Mouse (Mus musculus) liver, adult 2 months (tissue): ENCODE results near the gene Elovl2. TPM values are rescaled to one million over a fixed set of nuclear protein-coding genes. Genes with fewer than 3 reads are reported as not detected.

Source experiments
- DNase-seq: peaks from one replicate; pipeline ENCODE4 v3.0.0-alpha.2; 2011; ENCODE audit warnings: low read depth, low spot score; ENCODE audit errors: extremely low read depth
- H3K27ac ChIP-seq: fragments of 200-500 bp; replicated peaks from 2 replicates; pipeline ENCODE4 v1.5.1; 2012; ENCODE audit warnings: low read depth, mild to moderate bottlenecking, control low read depth, inconsistent platforms, low read length; ENCODE audit not compliant: insufficient read depth
- H3K27me3 ChIP-seq: fragments of 200-500 bp; 2 replicates; pipeline ENCODE4 v1.6.1; 2012; ENCODE audit warnings: mild to moderate bottlenecking, moderate library complexity, low read length, inconsistent platforms; ENCODE audit not compliant: control insufficient read depth, insufficient read depth
- H3K36me3 ChIP-seq: fragments of 200-500 bp; 2 replicates; pipeline ENCODE4 v1.6.1; 2012; ENCODE audit warnings: low read length, inconsistent platforms; ENCODE audit not compliant: control insufficient read depth, insufficient read depth
- H3K4me1 ChIP-seq: fragments of 200-500 bp; 2 replicates; pipeline ENCODE4 v1.6.1; 2011; ENCODE audit warnings: low read length; ENCODE audit not compliant: control insufficient read depth, insufficient read depth
- H3K4me3 ChIP-seq: fragments of 200-500 bp; 2 replicates; pipeline ENCODE4 v1.5.1; 2011; ENCODE audit warnings: low read depth, mild to moderate bottlenecking, control low read depth, low read length, moderate library complexity; ENCODE audit not compliant: insufficient read depth
- H3K79me2 ChIP-seq: fragments of 200-500 bp; 2 replicates; pipeline ENCODE4 v1.6.1; 2012; ENCODE audit warnings: inconsistent platforms, mild to moderate bottlenecking, low read length, moderate library complexity; ENCODE audit not compliant: control insufficient read depth, insufficient read depth
- H3K9ac ChIP-seq: fragments of 200-500 bp; 2 replicates; pipeline ENCODE4 v1.6.1; 2012; ENCODE audit warnings: low read depth, mild to moderate bottlenecking, control low read depth, inconsistent platforms, low read length
- CTCF ChIP-seq: fragments of 200-500 bp; IDR thresholded peaks from 2 replicates; pipeline ENCODE4 v1.5.1; 2011; ENCODE audit warnings: low read depth, low read length, control low read depth
- POLR2A ChIP-seq: fragments of 200-500 bp; IDR thresholded peaks from 2 replicates; pipeline ENCODE4 v1.6.1; 2011; ENCODE audit warnings: low read length, control low read depth; ENCODE audit not compliant: insufficient read depth; ENCODE audit errors: extremely low read depth
- WGBS: fragments of 180-500 bp; shearing (Covaris S2); methylation state at CpG from one replicate; pipeline ENCODE4 v1.1.7; 2018; 5-methylcytosine and 5-hydroxymethylcytosine counted together
- polyA plus RNA-seq: library from polyadenylated mRNA; depleted of rRNA; stranded (reverse); fragments of >200 nt; gene quantifications from 2 replicates; pipeline ENCODE4 v1.2.3, GENCODE M21; 2012; rRNA removed
- total RNA-seq: library from RNA; depleted of rRNA; stranded (reverse); fragments of >200 nt; gene quantifications from 2 replicates; pipeline ENCODE4 v1.2.3, GENCODE M21; 2014; rRNA removed

The Elovl2 gene
- total and polyA plus RNA-seq, 2 experiments = 182 to 287 TPM

GRCm38 (mm10) chr13:41153146-41153545, 67.1 kb downstream of the Elovl2 start:
- TF ChIP-seq CTCF = no peak
- no peak for TF ChIP-seq POLR2A
- WGBS = 78% methylated on average over 11 of the region's 11 CpGs

DNA sequence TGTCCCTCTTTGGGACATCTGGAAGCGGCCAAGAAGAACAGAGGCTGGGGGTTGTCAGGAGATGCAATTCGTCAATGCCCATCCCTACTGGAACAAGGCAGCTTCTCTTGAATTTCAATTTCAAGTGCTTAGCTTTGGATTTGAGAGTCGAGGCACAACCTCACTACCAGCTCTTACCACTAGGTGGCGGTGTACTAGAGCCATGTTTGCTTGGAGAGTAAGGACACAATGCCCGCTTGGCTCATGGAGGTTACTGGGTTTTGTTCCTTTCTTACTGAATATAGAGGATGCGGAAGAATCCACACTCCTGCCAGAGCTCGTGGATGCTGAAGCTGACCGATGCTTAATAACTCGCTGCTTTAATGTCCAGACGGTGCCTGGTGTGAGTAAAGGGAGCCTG, 73.9 kb downstream of the Elovl2 start:
- WGBS = 65% methylated on average over 10 of the region's 10 CpGs
- H3K79me2 ChIP-seq = no peaks in the 10 kb centered on the region
- DNase-seq = peak; percentile 77

More at GRCm38 (mm10) chr13:41153146-41153545, 67.1 kb downstream of the Elovl2 start:
- Histone ChIP-seq H3K27me3 (no peaks in the 10 kb centered on the region), H3K4me1 (peaks cover 3% of the 10 kb centered on the region; the same call in 1 of the 2 replicates), H3K27ac (no peak overlapping the region), H3K79me2 (no peaks in the 10 kb centered on the region), H3K36me3 (no peaks in the 10 kb centered on the region), H3K9ac (no peak overlapping the region), H3K4me3 (no peak overlapping the region)
- DNase-seq = no peak

GRCm38 (mm10) chr13:41145433-41145970, 74.7 kb downstream of the Elovl2 start:
- H3K27me3 ChIP-seq = no peaks in the 10 kb centered on the region
- peaks cover 3% of the 10 kb centered on the region; the same call in 1 of the 2 replicates for H3K4me1 ChIP-seq
- no peak overlapping the region for H3K4me3 ChIP-seq
- no peaks in the 10 kb centered on the region for H3K36me3 ChIP-seq
- WGBS = 84% methylated on average over 6 of the region's 6 CpGs
- H3K9ac ChIP-seq = no peak overlapping the region
- no peaks in the 10 kb centered on the region for H3K79me2 ChIP-seq
- no peak for DNase-seq
- H3K27ac ChIP-seq = no peak overlapping the region
- TF ChIP-seq CTCF (no peak), POLR2A (no peak)

More for the DNA sequence above, 73.9 kb downstream of the Elovl2 start:
- Histone ChIP-seq H3K27me3 (no peaks in the 10 kb centered on the region), H3K4me3 (no peak overlapping the region), H3K36me3 (no peaks in the 10 kb centered on the region), H3K27ac (no peak overlapping the region), H3K4me1 (peaks cover 3% of the 10 kb centered on the region; the same call in 1 of the 2 replicates), H3K9ac (no peak overlapping the region)
- TF ChIP-seq POLR2A = no peak
- TF ChIP-seq CTCF = peak; percentile 65

DNA sequence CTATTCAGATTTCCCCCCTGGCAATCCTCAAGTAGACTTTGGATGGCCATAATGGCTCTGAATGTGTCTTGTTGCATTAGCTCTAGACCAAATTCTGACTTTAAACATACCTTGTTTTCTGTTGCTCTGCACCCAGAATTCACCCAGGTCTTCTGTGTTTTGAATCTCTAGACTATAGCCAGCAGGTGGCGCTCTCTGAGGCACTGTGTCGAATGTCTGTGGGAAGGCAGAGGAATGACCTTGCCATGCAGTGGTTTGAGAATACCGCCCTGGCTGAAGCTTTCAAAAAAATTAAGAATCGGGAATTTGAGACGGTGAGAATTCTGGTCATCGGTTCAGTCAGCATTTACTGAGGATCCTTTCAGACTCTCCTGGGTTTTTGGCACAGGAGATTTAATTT, 85.3 kb downstream of the Elovl2 start:
- peak; percentile 57 for DNase-seq
- TF ChIP-seq POLR2A = no peak
- TF ChIP-seq CTCF = peak; percentile 83
- H3K9ac ChIP-seq = no peak overlapping the region
- H3K4me3 ChIP-seq = no peak overlapping the region
- no peak overlapping the region for H3K27ac ChIP-seq
- WGBS = 5% methylated on average over 6 of the region's 6 CpGs
- no peaks in the 10 kb centered on the region for H3K4me1 ChIP-seq
- no peaks in the 10 kb centered on the region for H3K36me3 ChIP-seq
- H3K27me3 ChIP-seq = no peaks in the 10 kb centered on the region; the same call in 1 of the 2 replicates
- H3K79me2 ChIP-seq = no peaks in the 10 kb centered on the region

Other genes with a start within 250 kb of the Elovl2 start
- 28.9 and 35.5 TPM in 2 replicates for gene Pak1ip1, start 219.4 kb downstream of the Elovl2 start, total RNA-seq
- 33.4 and 34.2 TPM in 2 replicates for gene Pak1ip1, start 219.4 kb downstream of the Elovl2 start, polyA plus RNA-seq
- gene Tmem14c, start 204.1 kb downstream of the Elovl2 start, total RNA-seq = 149 and 153 TPM in 2 replicates
- 201 and 244 TPM in 2 replicates for gene Tmem14c, start 204.1 kb downstream of the Elovl2 start, polyA plus RNA-seq
- gene Mak, start 140.7 kb downstream of the Elovl2 start, total RNA-seq = under 0.01 TPM in 1 of 2 replicates, not detected in the other
- gene Mak, start 140.7 kb downstream of the Elovl2 start, polyA plus RNA-seq = 0.04 TPM in 1 of 2 replicates, not detected in the other
- gene Gcm2, start 109.4 kb downstream of the Elovl2 start, total RNA-seq = not detected in 2 replicates
- gene Gcm2, start 109.4 kb downstream of the Elovl2 start, polyA plus RNA-seq = not detected in 2 replicates
- gene Sycp2l, start 106.1 kb downstream of the Elovl2 start, total RNA-seq = not detected in 2 replicates
- not detected in 2 replicates for gene Sycp2l, start 106.1 kb downstream of the Elovl2 start, polyA plus RNA-seq
- gene Smim13, start 29.4 kb upstream of the Elovl2 start, total RNA-seq = 14.6 and 20.7 TPM in 2 replicates
- 5.1 and 5.2 TPM in 2 replicates for gene Smim13, start 29.4 kb upstream of the Elovl2 start, polyA plus RNA-seq
- not detected in 2 replicates for gene Gm17364, start 53.6 kb upstream of the Elovl2 start, total RNA-seq
- not detected in 2 replicates for gene Gm17364, start 53.6 kb upstream of the Elovl2 start, polyA plus RNA-seq